Mouse (Mus musculus) liver, adult 2 months (tissue): ENCODE data around the gene Trpm6. TPM values are rescaled to one million over a fixed set of nuclear protein-coding genes. Genes with fewer than 3 reads are reported as not detected.

Experiments used
- DNase-seq: peaks from one replicate; pipeline ENCODE4 v3.0.0-alpha.2; 2011; ENCODE audit warnings: low read depth, low spot score; ENCODE audit errors: extremely low read depth
- H3K27ac ChIP-seq: fragments of 200-500 bp; replicated peaks from 2 replicates; pipeline ENCODE4 v1.5.1; 2012; ENCODE audit warnings: low read depth, mild to moderate bottlenecking, control low read depth, inconsistent platforms, low read length; ENCODE audit not compliant: insufficient read depth
- H3K27me3 ChIP-seq: fragments of 200-500 bp; 2 replicates; pipeline ENCODE4 v1.6.1; 2012; ENCODE audit warnings: mild to moderate bottlenecking, moderate library complexity, low read length, inconsistent platforms; ENCODE audit not compliant: control insufficient read depth, insufficient read depth
- H3K36me3 ChIP-seq: fragments of 200-500 bp; 2 replicates; pipeline ENCODE4 v1.6.1; 2012; ENCODE audit warnings: low read length, inconsistent platforms; ENCODE audit not compliant: control insufficient read depth, insufficient read depth
- H3K4me1 ChIP-seq: fragments of 200-500 bp; 2 replicates; pipeline ENCODE4 v1.6.1; 2011; ENCODE audit warnings: low read length; ENCODE audit not compliant: control insufficient read depth, insufficient read depth
- H3K4me3 ChIP-seq: fragments of 200-500 bp; 2 replicates; pipeline ENCODE4 v1.5.1; 2011; ENCODE audit warnings: low read depth, mild to moderate bottlenecking, control low read depth, low read length, moderate library complexity; ENCODE audit not compliant: insufficient read depth
- H3K79me2 ChIP-seq: fragments of 200-500 bp; 2 replicates; pipeline ENCODE4 v1.6.1; 2012; ENCODE audit warnings: inconsistent platforms, mild to moderate bottlenecking, low read length, moderate library complexity; ENCODE audit not compliant: control insufficient read depth, insufficient read depth
- H3K9ac ChIP-seq: fragments of 200-500 bp; 2 replicates; pipeline ENCODE4 v1.6.1; 2012; ENCODE audit warnings: low read depth, mild to moderate bottlenecking, control low read depth, inconsistent platforms, low read length
- CTCF ChIP-seq: fragments of 200-500 bp; IDR thresholded peaks from 2 replicates; pipeline ENCODE4 v1.5.1; 2011; ENCODE audit warnings: low read depth, low read length, control low read depth
- POLR2A ChIP-seq: fragments of 200-500 bp; IDR thresholded peaks from 2 replicates; pipeline ENCODE4 v1.6.1; 2011; ENCODE audit warnings: low read length, control low read depth; ENCODE audit not compliant: insufficient read depth; ENCODE audit errors: extremely low read depth
- WGBS: fragments of 180-500 bp; shearing (Covaris S2); methylation state at CpG from one replicate; pipeline ENCODE4 v1.1.7; 2018; 5-methylcytosine and 5-hydroxymethylcytosine counted together
- polyA plus RNA-seq: library from polyadenylated mRNA; depleted of rRNA; stranded (reverse); fragments of >200 nt; gene quantifications from 2 replicates; pipeline ENCODE4 v1.2.3, GENCODE M21; 2012; rRNA removed
- total RNA-seq: library from RNA; depleted of rRNA; stranded (reverse); fragments of >200 nt; gene quantifications from 2 replicates; pipeline ENCODE4 v1.2.3, GENCODE M21; 2014; rRNA removed

The Trpm6 gene
- total and polyA plus RNA-seq, 2 experiments, result 0.09 to 0.83 TPM

GRCm38 (mm10) chr19:18941391-18941790 is 191.6 kb downstream of the Trpm6 start:
- no peak for TF ChIP-seq POLR2A
- TF ChIP-seq CTCF, result no peak
- no peak for DNase-seq
- Histone ChIP-seq H3K27me3 (no peaks in the 10 kb centered on the region), H3K9ac (no peak overlapping the region), H3K4me1 (no peaks in the 10 kb centered on the region), H3K27ac (no peak overlapping the region), H3K4me3 (no peak overlapping the region), H3K79me2 (no peaks in the 10 kb centered on the region), H3K36me3 (no peaks in the 10 kb centered on the region)
- WGBS, result 78% methylated on average over 6 of the region's 6 CpGs

Other genes with a start within 250 kb of the Trpm6 start
- gene Ostf1, start 118.2 kb upstream of the Trpm6 start, total RNA-seq, result 42.5 and 53.0 TPM in 2 replicates
- 26.5 and 29.6 TPM in 2 replicates for gene Ostf1, start 118.2 kb upstream of the Trpm6 start, polyA plus RNA-seq
- gene Nmrk1, start 118.0 kb upstream of the Trpm6 start, total RNA-seq, result 32.2 and 47.4 TPM in 2 replicates
- 12.6 and 21.9 TPM in 2 replicates for gene Nmrk1, start 118.0 kb upstream of the Trpm6 start, polyA plus RNA-seq
- 10.9 and 11.9 TPM in 2 replicates for gene Carnmt1, start 79.2 kb upstream of the Trpm6 start, total RNA-seq
- gene Carnmt1, start 79.2 kb upstream of the Trpm6 start, polyA plus RNA-seq, result 4.7 and 5.4 TPM in 2 replicates
- gene D030056L22Rik, start 36.8 kb upstream of the Trpm6 start, total RNA-seq, result 7.1 and 9.5 TPM in 2 replicates
- 5.0 and 5.7 TPM in 2 replicates for gene D030056L22Rik, start 36.8 kb upstream of the Trpm6 start, polyA plus RNA-seq